Comparison of ENCODE assay signal across 22 mouse cellular contexts in genomic region chr2:16571169-16571751, GRCm38 (mm10).
DNase-seq lines count a peak whose midpoint lies in the region; ATAC-seq lines count a peak whose summit lies in the region.
"Had no signal": no experiment of that assay in that cellular context is flagged by ENCODE, and none has a peak within 500 bp of the region (broad histone marks: within the 10 kb centered on the region; RNA-seq: fewer than 3 reads in every experiment).

No protein-coding gene starts in this region.

- 0 out of 2 replicates have a peak, but pooled peaks have one; percentile 12 for ATAC-seq in kidney, embryonic 16.5 days (ENCODE audit: low FRiP score, low TSS enrichment)
- 0 out of 2 replicates have a peak, but pooled peaks have one; percentile 38 for ATAC-seq in hindbrain, embryonic 12.5 days (ENCODE audit: low FRiP score)
- ATAC-seq in midbrain, embryonic 16.5 days = peak; percentile 51; the same call in 1 of the 2 replicates
- ATAC-seq: intestine, embryonic 15.5 days had no signal

- H3K27me3 ChIP-seq in kidney, embryonic 16.5 days (ENCODE audit: insufficient read depth, low read length) = no peaks in the 10 kb centered on the region
- H3K27me3 ChIP-seq in hindbrain, embryonic 12.5 days = no peaks in the 10 kb centered on the region
- H3K27me3 ChIP-seq in midbrain, embryonic 16.5 days (ENCODE audit: control insufficient read depth, insufficient read depth, low read depth, low read length) = no peaks in the 10 kb centered on the region
- H3K27me3 ChIP-seq: heart, embryonic 13.5 days; intestine, embryonic 15.5 days; kidney, embryonic 15.5 days; megakaryocyte, embryonic 14.5 days; stomach, embryonic 15.5 days had no signal

- H3K36me3 ChIP-seq in kidney, embryonic 16.5 days (ENCODE audit: insufficient read depth, low read length) = no peaks in the 10 kb centered on the region
- no peaks in the 10 kb centered on the region for H3K36me3 ChIP-seq in hindbrain, embryonic 12.5 days
- no peaks in the 10 kb centered on the region for H3K36me3 ChIP-seq in midbrain, embryonic 16.5 days (ENCODE audit: control insufficient read depth, insufficient read depth, low read length)
- H3K36me3 ChIP-seq: heart, embryonic 13.5 days; intestine, embryonic 15.5 days; kidney, embryonic 15.5 days; stomach, embryonic 15.5 days had no signal

- H3K4me1 ChIP-seq in kidney, embryonic 16.5 days (ENCODE audit: insufficient read depth, low read length) = no peaks in the 10 kb centered on the region
- no peaks in the 10 kb centered on the region for H3K4me1 ChIP-seq in hindbrain, embryonic 12.5 days
- peaks cover 2% of the 10 kb centered on the region; the same call in 1 of the 2 replicates for H3K4me1 ChIP-seq in midbrain, embryonic 16.5 days (ENCODE audit: control insufficient read depth, insufficient read depth, low read length)
- H3K4me1 ChIP-seq: heart, embryonic 13.5 days; intestine, embryonic 15.5 days; kidney, embryonic 15.5 days; megakaryocyte, embryonic 14.5 days; stomach, embryonic 15.5 days had no signal

- no peak for DNase-seq in kidney, postnatal 14 days
- peak; percentile 8 for DNase-seq in retina, postnatal 1 day
- DNase-seq in retina, embryonic 14.5 days (ENCODE audit: low spot score) = no peak
- no peak for DNase-seq in liver
- DNase-seq: adrenal gland, postnatal 36 days; cerebellum, adult 11-12 months; cerebellum, postnatal 14 days; embryo, embryonic 11 days; gastrocnemius, postnatal 10 days; heart, adult 18-20 months; lung, adult 18-20 months had no signal

- no peak overlapping the region for H3K4me3 ChIP-seq in kidney, embryonic 16.5 days (ENCODE audit: low read length)
- no peak overlapping the region for H3K4me3 ChIP-seq in hindbrain, embryonic 12.5 days
- H3K4me3 ChIP-seq in midbrain, embryonic 16.5 days (ENCODE audit: low read depth, low read length) = no peak overlapping the region
- H3K4me3 ChIP-seq: heart, embryonic 13.5 days; intestine, embryonic 15.5 days; kidney, embryonic 15.5 days; layer of hippocampus, adult 2 months; megakaryocyte, embryonic 14.5 days; myocyte; stomach, embryonic 15.5 days had no signal

- WGBS in kidney, embryonic 16.5 days = 90% methylated on average over 13 of the region's 13 CpGs
- WGBS in hindbrain, embryonic 12.5 days = 77% methylated on average over 13 of the region's 13 CpGs
- WGBS in midbrain, embryonic 16.5 days = 80% methylated on average over 13 of the region's 13 CpGs

- H3K9me3 ChIP-seq in kidney, embryonic 16.5 days (ENCODE audit: low read length) = no peaks in the 10 kb centered on the region
- H3K9me3 ChIP-seq in hindbrain, embryonic 12.5 days (replicated peaks) = no peaks in the 10 kb centered on the region
- H3K9me3 ChIP-seq in midbrain, embryonic 16.5 days (replicated peaks; ENCODE audit: control insufficient read depth, low read length, poor library complexity, severe bottlenecking) = no peaks in the 10 kb centered on the region
- H3K9me3 ChIP-seq: heart, embryonic 13.5 days; intestine, embryonic 15.5 days; kidney, embryonic 15.5 days; megakaryocyte, embryonic 14.5 days; stomach, embryonic 15.5 days had no signal

- H3K9ac ChIP-seq in kidney, embryonic 16.5 days (replicated peaks; ENCODE audit: low read length) = no peak overlapping the region
- no peak overlapping the region for H3K9ac ChIP-seq in hindbrain, embryonic 12.5 days
- H3K9ac ChIP-seq in midbrain, embryonic 16.5 days (ENCODE audit: low read depth, low read length) = no peak overlapping the region
- H3K9ac ChIP-seq: heart, embryonic 13.5 days; intestine, embryonic 15.5 days; kidney, embryonic 15.5 days; stomach, embryonic 15.5 days had no signal

- H3K4me2 ChIP-seq in kidney, embryonic 16.5 days (replicated peaks; ENCODE audit: low read depth, low read length) = no peak overlapping the region
- no peak overlapping the region for H3K4me2 ChIP-seq in hindbrain, embryonic 12.5 days (replicated peaks)
- no peak overlapping the region for H3K4me2 ChIP-seq in midbrain, embryonic 16.5 days (ENCODE audit: low read length)
- H3K4me2 ChIP-seq: heart, embryonic 13.5 days; intestine, embryonic 15.5 days; kidney, embryonic 15.5 days; liver, embryonic 11.5 days; stomach, embryonic 15.5 days had no signal

- H3K27ac ChIP-seq in kidney, embryonic 16.5 days (ENCODE audit: low read length) = no peak overlapping the region
- H3K27ac ChIP-seq in hindbrain, embryonic 12.5 days = no peak overlapping the region
- no peak overlapping the region for H3K27ac ChIP-seq in midbrain, embryonic 16.5 days (ENCODE audit: low read length)
- H3K27ac ChIP-seq: heart, embryonic 13.5 days; intestine, embryonic 15.5 days; kidney, embryonic 15.5 days; layer of hippocampus, adult 2 months; stomach, embryonic 15.5 days had no signal
